Mouse (Mus musculus) adrenal gland, postnatal 36 days (tissue): ENCODE measurements around the gene Il4i1. TPM values are rescaled to one million over a fixed set of nuclear protein-coding genes. Genes with fewer than 3 reads are reported as not detected.

Source experiments
- DNase-seq, 2 experiments: peaks; one replicate each; pipeline ENCODE4 v3.0.0; 2021; ENCODE audit warnings: mixed read lengths in 1 of 2
- total RNA-seq, 2 experiments: library from RNA; stranded (reverse); gene quantifications; 2 replicates each; pipeline ENCODE4 v1.2.3; 2021

The Il4i1 gene
- total RNA-seq, 2 experiments from 2014 or later, result 2.0 to 2.6 TPM

DNA sequence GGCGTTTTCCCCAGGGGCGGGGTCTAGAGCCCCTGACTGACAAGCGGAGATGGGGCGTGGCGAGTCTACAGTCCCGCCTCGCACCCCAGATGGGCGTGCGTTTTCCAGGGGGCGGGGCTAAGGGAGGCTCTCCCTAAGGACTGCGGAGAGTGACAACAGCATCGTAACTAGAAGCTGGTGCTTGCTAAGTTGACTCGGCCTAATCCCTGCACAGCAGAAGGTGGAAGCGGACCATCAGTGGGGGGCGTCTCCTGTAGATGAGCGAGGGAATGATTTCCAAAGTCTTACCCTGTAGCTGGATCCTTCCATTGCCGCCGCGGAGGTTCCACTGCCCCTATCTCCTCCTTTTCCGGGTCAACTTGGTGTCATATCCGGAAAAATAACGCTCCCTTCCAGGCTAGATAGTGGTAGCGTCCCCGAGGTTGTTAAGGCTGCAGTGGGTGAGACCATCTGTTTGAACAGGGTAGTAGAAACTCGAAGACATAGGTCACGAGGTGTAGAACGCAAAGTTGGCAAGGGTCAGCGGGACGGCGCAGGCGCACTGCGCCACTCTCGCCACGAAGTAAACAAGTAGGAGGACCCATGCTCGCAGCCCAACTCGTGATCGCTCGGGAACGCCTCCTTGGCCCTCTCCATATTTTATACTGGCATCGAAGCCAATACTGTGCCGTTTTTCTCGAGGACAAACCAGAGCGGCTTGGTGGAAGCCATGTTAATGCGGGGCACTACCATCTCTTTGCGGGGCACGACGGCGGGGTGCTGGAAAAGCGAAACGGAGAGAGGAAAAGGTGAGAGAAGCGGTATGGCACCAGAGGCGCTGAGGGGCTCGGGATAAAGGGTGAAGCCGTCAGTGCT lies 32.6 kb downstream of the Il4i1 start, which contains the start of the genes Akt1s1 and Tbc1d17:
Gene Akt1s1 (plus strand): TSS at position 431 of the 855 bp plus-strand sequence.
Gene Tbc1d17 (minus strand): TSS at position 519 of the 855 bp plus-strand sequence.
- DNase-seq, result peak; percentile 98 to 99

DNA sequence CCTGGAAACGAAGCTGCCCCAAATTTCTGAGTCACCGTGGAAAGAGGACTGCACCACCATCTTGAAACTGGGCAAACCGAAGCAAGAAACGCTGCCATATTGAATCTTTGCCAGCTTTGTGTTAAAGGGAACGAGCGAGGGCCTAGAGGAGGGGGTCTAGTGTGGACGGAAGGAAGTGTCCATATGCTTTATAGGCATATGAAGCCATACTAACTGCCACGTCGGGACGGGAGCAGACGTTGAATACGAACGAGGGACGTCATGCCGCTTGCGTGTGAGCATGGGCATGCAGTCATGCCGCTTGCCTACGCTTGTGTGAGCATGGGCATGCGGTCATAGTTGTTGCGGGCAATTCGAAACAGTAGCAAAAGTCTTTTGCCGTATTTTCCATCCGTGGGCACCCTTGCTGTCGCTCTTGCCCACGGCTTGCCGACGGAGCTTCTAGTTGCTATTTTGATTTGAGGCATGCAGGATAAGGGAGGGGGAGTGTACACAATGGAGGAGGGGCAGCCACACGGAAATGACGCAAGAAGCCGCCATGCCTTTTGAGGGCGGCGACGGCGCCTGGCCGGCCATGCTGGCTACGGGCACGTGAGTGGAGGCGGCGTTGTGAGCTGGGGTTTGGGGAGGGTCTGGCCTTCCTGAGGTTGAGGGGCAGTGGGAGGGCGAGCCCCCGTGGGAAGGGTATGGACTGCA lies 33.4 kb downstream of the Il4i1 start:
- peak; percentile 94 for DNase-seq

DNA sequence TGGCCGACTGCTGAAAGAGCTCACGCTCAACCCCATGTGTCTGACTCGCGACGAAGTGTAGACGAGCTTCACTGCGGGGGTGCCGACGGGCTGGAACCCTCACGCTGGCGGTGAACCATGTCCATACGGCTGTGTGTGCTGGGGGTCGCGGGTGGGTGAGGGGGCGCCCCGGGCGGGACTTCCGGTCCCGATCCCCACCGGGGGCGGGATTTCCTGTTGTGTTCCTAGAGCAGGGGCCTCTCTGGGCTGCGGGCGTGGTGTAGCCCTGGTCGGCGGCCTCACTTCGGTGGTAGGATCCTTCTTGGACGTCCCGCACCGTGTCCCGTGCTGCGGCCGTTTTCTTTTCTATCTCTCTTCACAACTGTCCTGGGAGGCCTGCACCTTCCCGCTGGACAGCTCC lies 34.0 kb downstream of the Il4i1 start:
- DNase-seq, result peak; percentile 84 to 92

DNA sequence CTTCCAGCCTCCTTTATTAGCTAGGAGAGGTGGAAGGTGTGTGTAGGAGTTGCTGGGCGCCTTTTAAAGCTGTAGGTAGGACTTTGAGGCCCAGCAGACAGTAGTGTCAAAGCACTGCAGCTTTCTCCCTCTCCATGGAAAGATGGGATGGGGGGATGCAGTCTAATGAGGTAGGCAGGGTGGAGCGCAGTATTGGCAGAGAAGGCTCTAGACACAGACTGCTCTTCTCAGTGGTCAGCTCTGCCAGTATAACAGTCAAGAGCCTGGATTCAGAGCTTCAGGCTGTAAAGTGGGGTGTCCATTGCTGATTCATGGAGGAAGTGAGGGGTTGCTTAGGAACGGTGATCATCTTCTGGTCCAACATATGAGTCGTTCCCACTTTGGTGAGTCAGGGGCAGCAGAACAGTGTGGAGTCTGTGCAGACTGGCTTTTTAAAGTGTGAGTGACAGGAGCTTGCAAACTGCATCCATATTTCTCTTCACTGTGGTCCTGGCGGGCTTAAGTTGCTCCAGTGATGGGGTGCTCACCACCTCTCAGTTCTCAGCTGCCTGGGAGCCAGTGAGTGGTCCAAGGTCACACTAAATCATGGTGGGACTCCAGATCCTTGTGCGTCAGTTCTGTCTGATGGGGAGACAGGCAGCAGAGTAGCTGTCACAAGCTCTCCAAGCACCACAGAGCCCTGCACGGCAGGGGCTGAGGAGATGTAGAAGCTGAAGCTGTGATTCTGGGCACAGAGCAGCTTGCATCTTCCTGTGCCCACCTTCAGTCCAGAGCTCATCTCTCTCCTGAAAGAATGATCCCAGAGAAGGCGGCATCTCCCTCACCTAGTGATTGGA lies 34.8 kb downstream of the Il4i1 start:
- no peak for DNase-seq

DNA sequence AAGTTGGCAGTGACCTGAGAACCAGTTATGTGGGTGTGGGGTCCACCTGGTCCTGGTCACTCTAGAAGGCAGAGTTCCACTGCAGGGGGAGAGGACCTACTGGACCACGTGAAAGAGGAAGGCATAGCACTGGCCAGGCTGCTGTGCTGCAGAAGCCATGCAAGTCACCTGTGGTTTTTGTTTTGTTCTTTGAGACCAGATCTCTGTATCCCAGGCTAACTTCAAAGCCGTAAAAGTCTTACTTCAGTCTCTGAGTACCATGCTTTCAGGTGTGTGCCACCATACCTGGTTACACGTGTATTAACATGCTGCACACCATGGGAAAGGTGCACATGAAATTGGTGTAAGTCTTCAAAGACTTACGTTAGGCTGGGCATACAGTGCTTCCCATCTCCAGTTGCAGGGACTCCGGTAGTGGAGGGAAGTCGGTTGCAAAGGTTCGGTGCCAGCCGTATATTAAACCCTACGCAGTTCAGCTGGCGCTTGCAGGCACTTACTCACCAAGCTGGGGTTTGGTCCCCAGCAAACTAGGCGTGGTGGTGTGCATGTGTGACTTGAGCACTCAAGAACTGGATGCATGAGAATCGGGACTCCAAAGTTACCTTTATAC lies 35.5 kb downstream of the Il4i1 start:
- DNase-seq, result no peak

DNA sequence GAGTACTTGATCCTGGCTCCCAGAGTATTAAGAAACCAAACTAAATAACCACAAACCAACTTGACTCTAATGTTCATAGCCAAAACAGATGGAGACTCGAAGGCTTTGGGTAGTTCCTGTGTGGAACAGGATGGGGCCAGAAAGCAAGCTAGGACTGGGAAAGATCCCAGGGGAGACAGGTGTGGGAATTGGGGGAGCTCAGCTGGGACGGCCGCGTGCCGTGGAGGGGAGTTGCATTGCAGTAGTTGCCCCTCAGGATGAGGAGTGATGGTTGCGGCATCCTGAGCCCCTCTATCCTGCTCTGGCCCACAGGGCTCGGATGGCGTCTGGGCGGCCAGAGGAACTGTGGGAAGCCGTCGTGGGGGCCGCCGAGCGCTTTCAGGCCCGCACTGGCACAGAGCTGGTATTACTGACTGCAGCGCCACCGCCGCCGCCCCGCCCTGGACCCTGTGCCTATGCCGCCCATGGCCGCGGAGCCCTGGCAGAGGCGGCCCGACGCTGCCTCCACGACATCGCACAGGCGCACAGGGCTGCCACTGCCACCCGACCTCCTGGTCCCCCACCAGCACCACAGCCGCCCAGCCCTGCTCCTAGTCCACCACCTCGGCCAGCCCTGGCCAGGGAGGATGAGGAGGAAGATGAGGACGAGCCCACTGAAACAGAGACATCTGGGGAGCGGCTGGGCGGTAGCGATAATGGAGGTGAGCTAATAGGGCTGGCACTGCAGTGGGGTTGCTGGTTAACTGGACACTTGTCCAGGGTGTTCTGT lies 36.3 kb downstream of the Il4i1 start:
- no peak for DNase-seq

DNA sequence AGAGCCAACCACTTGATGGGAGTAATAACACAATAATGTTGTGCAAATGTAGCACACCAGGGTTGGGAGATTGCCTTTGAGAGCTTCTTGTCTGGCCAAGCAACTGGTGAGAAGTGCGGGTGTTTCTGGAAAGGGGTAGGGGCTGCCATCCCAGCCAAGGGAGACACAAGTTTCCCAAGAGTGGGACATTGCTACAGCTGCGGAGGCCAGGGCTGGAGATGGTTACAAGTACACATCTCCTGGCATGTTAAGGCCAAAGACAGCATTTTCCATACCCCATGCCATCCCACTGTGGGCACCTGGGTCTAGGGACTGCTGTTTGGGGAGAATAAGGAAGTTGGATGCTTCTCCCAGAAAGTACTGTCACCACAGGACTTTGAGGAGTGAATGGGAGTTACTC lies 36.9 kb downstream of the Il4i1 start:
- DNase-seq, result no peak

DNA sequence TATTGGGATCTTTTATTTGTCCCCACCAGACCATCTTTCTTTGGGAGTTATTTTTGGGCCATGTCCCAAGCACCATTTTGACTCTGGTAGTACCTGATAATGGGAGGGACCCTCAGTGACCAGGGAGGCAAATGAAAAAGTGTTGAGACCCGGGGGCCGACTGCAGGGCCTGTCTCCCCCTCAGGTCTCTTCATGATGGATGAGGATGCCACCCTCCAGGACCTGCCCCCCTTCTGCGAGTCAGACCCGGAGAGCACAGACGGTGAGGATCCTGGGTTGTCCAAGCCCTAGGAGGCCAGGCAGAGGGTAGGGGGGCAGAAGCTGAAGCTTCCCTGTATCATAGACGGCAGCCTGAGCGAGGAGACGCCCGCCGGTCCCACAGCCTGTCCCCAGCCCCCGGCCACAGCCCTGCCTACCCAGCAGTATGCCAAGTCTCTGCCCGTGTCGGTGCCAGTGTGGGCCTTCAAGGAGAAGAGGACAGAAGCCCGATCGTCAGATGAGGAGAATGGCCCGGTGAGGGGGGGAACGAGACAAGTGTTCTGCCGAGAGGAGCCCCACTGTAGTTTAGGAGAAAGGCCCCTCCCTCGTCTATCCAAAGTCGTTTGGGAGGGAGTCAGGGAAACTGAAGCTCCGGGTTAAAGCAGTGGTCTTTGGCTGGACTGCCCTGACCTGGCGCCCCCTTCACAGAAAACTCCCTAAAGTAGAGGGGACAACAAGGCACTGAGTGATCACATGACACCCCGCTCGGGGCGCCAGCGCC lies 37.6 kb downstream of the Il4i1 start:
- DNase-seq, result peak in 1 of 2 experiments; percentile 39

DNA sequence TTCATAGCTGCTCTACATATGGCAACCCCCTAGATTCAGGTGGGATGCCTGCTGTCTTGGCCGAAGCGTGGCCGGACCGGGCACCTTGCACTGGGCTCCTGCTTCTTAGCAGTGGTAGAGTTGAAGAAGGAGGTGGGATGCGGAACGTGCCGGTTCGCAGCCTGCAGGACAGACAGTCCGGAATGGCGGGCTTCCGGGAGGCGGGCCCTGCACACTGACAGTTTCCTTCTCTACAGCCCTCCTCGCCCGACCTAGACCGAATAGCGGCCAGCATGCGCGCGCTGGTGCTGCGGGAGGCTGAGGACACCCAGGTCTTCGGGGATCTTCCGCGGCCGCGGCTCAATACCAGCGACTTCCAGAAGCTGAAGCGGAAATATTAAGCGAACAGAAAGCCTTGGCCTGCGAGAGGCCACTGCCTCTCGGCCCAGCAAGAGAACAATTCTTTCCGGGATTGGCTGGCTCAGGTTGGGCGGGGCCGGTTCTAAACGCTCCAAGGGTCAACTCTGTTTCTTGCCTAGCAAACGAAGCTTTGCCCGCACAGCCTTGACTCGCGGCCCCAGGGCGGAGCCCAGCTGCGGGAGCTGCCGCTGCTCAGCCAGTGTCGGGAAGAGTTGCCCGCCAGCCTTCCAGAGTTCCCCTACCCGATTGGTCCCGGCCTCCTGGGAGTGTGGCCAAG lies 38.3 kb downstream of the Il4i1 start:
- peak; percentile 95 to 96 for DNase-seq

DNA sequence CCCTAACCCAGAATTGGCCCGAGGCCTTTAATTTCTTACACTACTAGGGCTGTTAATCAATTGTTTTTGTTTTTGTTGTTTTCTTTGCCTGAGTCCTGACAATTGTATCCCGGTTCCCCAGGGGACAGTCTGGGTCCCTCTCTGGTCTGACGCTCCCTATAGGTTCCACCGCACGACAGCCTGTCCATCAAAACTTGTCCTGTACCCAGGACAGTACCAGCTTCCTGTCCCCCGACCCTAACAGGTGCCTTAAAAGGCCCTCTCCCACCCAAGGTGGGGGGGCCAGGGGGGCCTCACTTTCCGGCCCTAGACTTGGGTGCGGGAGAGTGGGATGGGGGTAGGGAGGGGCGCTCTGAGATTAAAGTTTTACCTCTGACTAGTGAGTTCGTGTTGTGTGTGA lies 38.8 kb downstream of the Il4i1 start:
- no peak for DNase-seq

DNA sequence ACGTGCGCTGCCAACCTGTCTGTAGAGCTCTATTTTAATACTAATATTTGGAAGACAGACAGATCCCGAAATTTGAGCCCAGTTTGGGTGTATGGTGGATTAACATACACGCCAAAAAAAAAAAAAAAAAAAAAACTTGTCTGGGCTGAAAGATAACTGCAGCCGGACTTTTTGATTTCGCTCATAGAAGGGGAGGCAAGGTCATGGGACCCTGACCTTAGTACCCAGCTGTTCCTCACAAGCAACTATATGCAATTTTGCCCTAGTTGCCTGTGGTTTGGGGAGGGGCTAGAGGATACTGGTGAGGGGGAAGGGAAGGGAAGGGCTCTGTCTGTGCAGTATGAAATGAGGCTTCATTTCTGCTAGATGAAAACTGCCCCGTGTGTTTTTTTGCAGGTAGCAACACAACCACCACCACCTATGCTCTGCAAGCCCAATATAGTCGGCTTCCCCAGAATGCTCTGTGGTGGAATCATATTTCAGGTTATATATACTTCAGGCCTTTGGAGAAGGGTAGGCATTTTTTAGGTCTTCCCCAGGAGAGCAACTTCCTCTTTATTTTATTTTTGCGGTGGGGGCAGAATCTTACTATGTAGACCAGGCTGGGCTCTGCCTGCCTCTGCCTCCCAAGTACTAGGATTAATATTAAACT lies 40.2 kb downstream of the Il4i1 start:
- DNase-seq, result no peak

DNA sequence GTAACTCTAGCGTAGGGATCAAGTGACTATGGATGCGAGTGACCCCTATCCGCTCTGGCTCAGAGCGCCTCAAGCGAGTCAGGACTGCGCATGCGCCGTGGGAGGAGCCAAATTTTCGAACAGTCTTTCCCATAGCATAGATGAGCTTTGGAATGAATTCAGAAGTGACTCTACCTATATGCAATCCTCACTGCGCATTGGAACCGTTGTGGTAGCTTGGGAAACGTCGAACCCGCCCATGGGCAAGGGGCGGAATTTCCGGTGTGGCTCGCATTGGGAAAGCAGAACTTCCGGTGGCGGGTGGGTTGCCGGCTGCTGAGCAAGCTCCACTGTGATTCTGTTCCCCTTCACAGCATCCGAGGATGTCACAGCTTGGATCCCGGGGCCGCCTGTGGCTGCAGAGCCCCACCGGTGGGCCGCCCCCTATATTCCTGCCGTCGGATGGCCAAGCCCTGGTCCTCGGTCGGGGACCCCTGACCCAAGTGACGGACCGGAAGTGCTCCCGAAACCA lies 40.9 kb downstream of the Il4i1 start, which contains the start of gene Pnkp:
Gene Pnkp (plus strand): TSS at position 98 of the 511 bp plus-strand sequence.
- DNase-seq, result peak; percentile 89 to 91

DNA sequence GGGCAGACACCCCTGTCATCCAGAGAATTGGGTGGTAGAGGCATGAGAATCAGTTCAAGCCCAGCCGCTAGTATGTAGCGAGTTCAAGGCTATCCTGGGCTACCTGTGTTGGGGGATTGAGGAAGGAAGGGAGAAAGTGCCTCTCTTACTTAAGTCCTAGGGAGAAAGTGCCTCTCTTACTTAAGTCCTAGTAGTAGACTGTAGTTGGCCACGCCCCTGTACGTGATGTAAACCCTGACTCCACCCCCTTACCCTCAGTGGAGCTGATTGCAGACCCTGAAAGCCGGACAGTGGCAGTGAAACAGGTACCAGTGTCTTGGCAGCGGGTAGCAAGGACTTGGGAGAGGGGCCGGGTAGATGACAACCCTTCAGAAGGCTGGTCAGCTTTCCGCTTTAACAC lies 41.7 kb downstream of the Il4i1 start:
- peak in 1 of 2 experiments; percentile 50 for DNase-seq

DNA sequence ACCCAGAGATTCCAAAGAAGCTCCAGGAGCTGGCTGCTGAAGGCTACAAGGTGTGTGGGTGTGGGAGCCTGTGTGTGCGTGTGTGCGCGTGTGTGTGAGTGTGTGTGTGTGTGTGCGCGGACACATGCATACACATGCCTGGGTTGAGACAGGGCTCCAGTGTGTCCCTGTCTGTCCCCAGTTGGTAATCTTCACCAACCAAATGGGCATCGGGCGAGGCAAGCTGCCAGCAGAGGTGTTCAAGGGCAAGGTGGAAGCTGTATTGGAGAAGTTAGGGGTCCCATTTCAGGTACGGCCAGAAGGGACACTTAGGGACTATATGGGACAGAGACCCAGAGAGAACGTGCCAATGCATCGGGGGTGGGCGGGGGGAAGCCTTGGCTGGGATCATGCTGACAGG lies 43.7 kb downstream of the Il4i1 start:
- DNase-seq, result no peak

DNA sequence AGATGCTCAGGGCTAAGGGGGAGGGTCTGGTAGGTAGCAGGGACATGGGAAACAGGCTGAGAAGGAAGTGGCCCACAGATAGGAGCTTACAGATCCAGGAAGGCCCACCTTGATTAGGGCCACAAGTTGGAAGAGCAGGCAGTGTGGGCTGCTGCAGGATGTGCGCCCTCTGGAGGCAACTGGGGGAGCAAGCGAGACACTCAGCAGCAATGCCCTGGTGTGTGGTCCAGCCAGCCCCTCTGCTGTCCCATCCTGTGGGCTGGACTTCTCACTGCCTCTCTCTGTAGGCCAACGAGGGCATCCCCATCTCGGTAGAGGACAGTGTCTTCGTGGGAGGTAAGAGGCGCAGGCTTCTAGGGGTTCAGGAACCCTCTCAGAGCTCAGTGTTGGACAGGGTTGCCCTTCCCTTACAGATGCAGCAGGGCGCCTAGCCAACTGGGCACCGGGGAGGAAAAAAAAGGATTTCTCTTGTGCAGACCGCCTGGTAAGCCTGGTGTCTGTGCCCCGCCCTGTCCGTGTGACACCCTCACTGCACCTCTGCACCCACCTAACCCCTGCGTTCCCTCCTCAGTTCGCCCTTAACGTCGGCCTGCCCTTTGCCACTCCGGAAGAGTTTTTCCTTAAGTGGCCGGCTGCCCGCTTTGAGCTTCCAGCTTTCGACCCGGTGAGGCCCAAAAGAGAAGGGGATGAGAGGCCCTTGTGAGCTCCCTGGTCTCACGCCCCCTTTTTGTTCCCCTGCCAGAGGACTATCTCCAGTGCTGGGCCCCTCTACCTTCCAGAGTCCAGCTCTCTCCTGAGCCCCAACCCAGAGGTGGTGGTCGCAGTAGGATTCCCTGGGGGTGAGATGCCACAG lies 44.6 kb downstream of the Il4i1 start:
- peak; percentile 76 to 87 for DNase-seq

DNA sequence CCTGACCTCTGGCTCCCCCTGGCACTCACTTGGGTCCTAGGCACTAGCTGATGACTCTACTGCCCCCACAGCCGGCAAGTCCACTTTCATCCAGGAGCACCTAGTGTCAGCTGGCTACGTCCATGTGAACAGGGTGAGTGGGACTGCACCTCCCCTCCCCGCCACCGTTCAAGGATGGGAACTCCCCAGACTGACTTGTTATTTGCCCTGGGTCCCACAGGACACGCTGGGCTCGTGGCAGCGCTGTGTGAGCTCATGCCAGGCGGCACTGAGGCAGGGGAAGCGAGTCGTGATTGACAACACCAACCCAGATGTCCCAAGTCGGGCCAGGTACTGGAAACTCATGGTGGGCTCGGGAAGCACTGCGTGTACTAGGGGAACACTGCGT lies 45.2 kb downstream of the Il4i1 start:
- no peak for DNase-seq

DNA sequence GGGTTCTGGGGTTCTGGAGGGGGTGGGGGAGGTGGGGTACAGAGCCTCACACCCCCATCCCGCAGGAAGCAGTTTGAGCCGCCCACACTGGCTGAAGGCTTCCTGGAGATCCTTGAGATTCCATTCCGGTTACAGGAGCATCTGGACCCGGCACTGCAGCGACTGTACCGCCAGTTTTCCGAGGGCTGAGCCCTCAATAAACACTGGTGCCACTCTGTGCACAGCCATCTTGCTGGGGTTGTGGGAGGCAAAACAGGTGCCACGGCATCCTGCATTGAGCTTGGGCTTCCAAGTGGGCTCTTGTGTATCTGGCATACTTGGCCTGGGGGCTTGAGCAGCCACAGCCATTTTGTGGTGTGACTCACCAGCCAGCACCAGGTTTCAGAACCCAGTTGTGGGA lies 46.2 kb downstream of the Il4i1 start:
- DNase-seq, result no peak

DNA sequence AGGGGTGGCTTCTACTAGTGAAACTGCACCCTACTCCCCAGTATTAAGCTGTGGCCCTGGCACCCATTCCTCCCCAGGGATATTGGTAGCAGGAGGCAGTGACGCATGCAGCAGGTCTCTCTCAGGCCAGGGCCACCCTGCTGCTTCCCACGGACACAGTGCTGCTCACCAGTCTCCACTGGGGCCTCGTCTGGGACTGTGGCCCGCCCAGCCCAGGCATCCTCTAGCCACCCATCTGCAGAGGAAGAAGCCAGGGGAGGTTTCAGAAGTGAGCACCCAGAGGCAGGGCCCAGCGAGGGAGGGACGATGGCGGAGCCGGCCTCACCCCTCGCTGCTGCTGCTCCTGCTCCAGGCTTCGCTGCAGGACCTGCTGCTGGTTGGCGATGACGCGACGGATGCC lies 47.0 kb downstream of the Il4i1 start:
- DNase-seq, result no peak
